Mouse (Mus musculus): Measurements from ENCODE around the gene Amotl1. TPM values are rescaled to one million over a fixed set of nuclear protein-coding genes. Genes with fewer than 3 reads are reported as not detected.

The Amotl1 gene
- polyA plus RNA-seq, 1 experiment, result 17.3 TPM

DNA sequence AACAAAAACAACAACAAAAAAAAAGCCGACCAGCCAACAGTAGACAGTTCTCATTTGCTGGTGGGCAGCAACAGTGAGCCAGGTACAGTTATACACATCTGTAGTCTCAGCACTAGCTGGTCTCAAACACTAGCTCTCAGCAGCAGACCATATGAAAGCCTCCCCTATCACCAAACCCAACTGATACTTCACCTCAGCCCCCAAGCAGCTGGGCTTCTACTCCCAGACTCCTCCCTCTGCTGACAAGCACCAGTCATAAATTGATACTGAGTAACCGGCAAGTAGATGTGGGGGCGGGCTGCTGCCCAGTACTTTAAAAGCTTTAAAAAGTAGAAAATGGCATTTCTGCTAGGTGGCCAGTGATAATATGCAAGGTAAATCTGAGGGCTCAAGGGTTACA, 22.0 kb downstream of the Amotl1 start:
- no peaks in the 10 kb centered on the region for H3K79me2 ChIP-seq (ENCODE audit: control insufficient read depth, insufficient read depth)
- H3K36me3 ChIP-seq (ENCODE audit: control insufficient read depth, insufficient read depth), result no peaks in the 10 kb centered on the region
- H3K4me3 ChIP-seq (ENCODE audit: insufficient read depth, poor library complexity, severe bottlenecking), result no peak overlapping the region
- no peaks in the 10 kb centered on the region for H3K27me3 ChIP-seq (ENCODE audit: control insufficient read depth, insufficient read depth, insufficient read length)
- TF ChIP-seq FOSL1 (IDR thresholded peaks at IDR 0.05; ENCODE audit: insufficient read depth, low read length, poor library complexity, severe bottlenecking) (no peak), CTCF (IDR thresholded peaks at IDR 0.05; ENCODE audit: control insufficient read depth, insufficient read depth, insufficient read length) (no peak), MYOG (IDR thresholded peaks at IDR 0.05; ENCODE audit: control insufficient read depth, extremely low read depth, insufficient read length) (no peak), USF1 (IDR thresholded peaks at IDR 0.05; ENCODE audit: low read depth) (no peak), CEBPB (IDR thresholded peaks at IDR 0.05; ENCODE audit: low read depth) (no peak), MYOD1 (IDR thresholded peaks at IDR 0.05; ENCODE audit: control insufficient read depth, insufficient read length, low read depth) (no peak), MAX (IDR thresholded peaks at IDR 0.05) (no peak)
- H3ac ChIP-seq (ENCODE audit: control insufficient read depth, insufficient read length, low read depth), result no peak overlapping the region
- no peaks in the 10 kb centered on the region for H3K79me3 ChIP-seq (ENCODE audit: low read depth)

DNA sequence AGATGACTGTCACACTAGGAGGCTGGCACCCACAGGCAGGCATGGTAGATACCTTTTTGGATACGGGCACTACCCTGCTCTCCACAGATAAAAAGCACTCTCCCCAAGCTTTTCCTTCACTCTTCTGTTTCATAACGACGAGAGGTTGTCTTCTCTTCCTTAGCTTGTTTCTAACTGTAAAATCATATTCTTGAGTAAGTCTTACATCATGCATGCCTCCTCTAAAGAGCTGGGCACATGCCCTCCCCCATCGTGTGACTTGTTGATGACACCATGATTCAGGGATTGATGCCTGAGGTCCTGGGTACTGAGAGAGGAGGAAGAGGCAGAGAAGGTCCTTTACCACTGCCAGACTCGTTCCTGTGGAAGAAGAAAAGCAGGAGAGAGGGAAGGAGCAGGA, 24.7 kb downstream of the Amotl1 start:
- Histone ChIP-seq H3K79me2 (ENCODE audit: control insufficient read depth, insufficient read depth) (no peaks in the 10 kb centered on the region), H3K27me3 (ENCODE audit: control insufficient read depth, insufficient read depth, insufficient read length) (no peaks in the 10 kb centered on the region), H3K4me3 (ENCODE audit: insufficient read depth, poor library complexity, severe bottlenecking) (no peak overlapping the region), H3K36me3 (ENCODE audit: control insufficient read depth, insufficient read depth) (no peaks in the 10 kb centered on the region), H3ac (ENCODE audit: control insufficient read depth, insufficient read length, low read depth) (no peak overlapping the region), H3K79me3 (ENCODE audit: low read depth) (no peaks in the 10 kb centered on the region)
- TF ChIP-seq MYOD1 (IDR thresholded peaks at IDR 0.05; ENCODE audit: control insufficient read depth, insufficient read length, low read depth) (no peak), MAX (IDR thresholded peaks at IDR 0.05) (no peak), MYOG (IDR thresholded peaks at IDR 0.05; ENCODE audit: control insufficient read depth, extremely low read depth, insufficient read length) (no peak), CEBPB (IDR thresholded peaks at IDR 0.05; ENCODE audit: low read depth) (no peak), FOSL1 (IDR thresholded peaks at IDR 0.05; ENCODE audit: insufficient read depth, low read length, poor library complexity, severe bottlenecking) (no peak)

DNA sequence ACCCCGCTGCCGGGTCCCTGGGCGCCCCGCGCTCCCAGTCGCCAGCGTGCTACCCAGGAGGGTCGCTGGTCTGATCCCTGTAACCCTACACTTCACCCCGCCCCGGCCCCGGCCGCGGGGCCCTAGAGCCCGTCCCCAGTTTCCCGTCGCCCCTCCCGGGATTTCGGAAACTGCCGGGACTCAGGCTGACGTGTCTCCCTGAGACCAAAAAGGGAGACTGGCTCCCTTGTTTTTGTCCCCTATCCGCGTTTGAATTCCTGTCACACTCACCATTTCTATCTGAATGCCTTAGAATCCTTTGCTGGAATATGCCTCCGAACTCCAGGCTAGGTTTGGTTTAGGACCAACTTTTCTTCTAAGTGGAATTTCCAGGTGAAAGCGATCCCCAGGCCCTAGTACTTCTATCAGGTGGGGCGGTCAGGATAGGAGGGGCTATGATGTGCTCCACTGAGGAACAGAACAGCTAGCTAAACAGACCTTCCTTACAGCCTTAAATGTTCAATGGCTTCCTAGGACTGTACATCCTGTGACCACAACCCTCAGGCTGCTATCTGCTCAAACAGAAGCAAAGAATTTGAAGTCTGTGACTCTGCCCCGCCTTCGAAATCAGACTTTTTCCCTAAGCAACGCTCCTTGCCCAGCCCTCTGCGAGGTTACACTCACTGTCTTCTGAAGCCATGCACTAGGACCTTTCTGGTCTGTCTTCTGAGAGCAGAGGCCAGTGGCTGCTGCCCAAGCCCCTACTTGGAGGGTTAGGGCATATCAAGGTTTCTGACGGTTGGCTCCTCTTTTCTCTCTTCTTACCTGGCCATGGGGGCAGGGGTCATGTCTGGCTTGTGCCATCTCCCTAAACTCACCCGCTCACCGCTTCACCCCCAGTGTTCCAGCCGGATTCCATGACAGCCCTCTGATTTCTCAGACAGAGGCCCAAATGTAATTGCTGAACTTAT, 29.6 kb downstream of the Amotl1 start:
- H3K27me3 ChIP-seq (ENCODE audit: control insufficient read depth, insufficient read depth, insufficient read length), result no peaks in the 10 kb centered on the region
- H3K79me3 ChIP-seq (ENCODE audit: low read depth), result peaks cover 32% of the 10 kb centered on the region
- H3K36me3 ChIP-seq (ENCODE audit: control insufficient read depth, insufficient read depth), result no peaks in the 10 kb centered on the region
- no peak for TF ChIP-seq MAX (IDR thresholded peaks at IDR 0.05)
- TF ChIP-seq CEBPB (IDR thresholded peaks at IDR 0.05; ENCODE audit: low read depth), result no peak
- TF ChIP-seq MYOG (IDR thresholded peaks at IDR 0.05; ENCODE audit: control insufficient read depth, extremely low read depth, insufficient read length), result no peak
- no peak for TF ChIP-seq FOSL1 (IDR thresholded peaks at IDR 0.05; ENCODE audit: insufficient read depth, low read length, poor library complexity, severe bottlenecking)
- no peak for TF ChIP-seq USF1 (IDR thresholded peaks at IDR 0.05; ENCODE audit: low read depth)
- TF ChIP-seq MYOD1 (IDR thresholded peaks at IDR 0.05; ENCODE audit: control insufficient read depth, insufficient read length, low read depth), result no peak
- TF ChIP-seq CTCF (IDR thresholded peaks at IDR 0.05; ENCODE audit: control insufficient read depth, insufficient read depth, insufficient read length), result no peak
- H3K4me3 ChIP-seq (ENCODE audit: insufficient read depth, poor library complexity, severe bottlenecking), result peak overlapping the region; percentile 64
- H3ac ChIP-seq (ENCODE audit: control insufficient read depth, insufficient read length, low read depth), result peak overlapping the region; percentile 75
- H3K79me2 ChIP-seq (ENCODE audit: control insufficient read depth, insufficient read depth), result peaks cover 44% of the 10 kb centered on the region

DNA sequence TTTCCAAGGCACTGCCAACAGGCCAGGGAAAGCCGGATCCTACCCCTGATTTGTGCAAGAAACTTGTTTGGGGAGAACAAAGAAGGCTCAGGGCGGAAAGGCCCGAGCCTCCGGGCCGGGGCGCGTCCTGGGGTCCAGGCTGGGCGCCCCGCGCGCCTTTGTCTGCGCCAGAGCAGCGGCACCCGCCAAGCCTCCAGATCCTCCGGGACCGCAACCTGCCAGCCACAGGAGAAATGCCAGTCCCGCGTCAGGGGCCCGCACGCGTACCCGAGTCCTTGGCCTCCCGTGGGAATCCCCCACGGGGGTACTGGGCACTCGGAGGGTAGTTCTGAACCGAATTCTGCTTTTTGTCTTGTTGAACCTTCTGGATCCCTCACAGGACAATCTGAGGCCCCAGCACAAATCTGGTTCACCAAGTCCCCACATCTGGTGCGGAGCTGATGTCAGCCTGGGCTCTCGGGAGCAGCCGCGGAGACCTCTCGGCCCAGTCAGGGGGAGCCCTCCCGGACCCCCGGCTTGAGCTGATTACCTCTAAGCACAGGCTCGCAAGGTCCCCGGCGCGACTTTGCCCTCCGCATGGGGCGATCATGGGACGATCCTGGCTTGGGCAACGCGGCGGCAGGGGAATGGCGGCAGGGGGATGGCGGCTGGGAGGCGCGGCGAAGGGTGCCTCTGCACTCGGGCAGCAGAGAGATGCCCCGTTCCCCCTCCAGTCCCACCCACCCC, 30.5 kb downstream of the Amotl1 start:
- peak overlapping the region; percentile 64 for H3K4me3 ChIP-seq (ENCODE audit: insufficient read depth, poor library complexity, severe bottlenecking)
- H3ac ChIP-seq (ENCODE audit: control insufficient read depth, insufficient read length, low read depth), result peak overlapping the region; percentile 75
- no peaks in the 10 kb centered on the region for H3K27me3 ChIP-seq (ENCODE audit: control insufficient read depth, insufficient read depth, insufficient read length)
- H3K79me2 ChIP-seq (ENCODE audit: control insufficient read depth, insufficient read depth), result peaks cover 52% of the 10 kb centered on the region
- peaks cover 40% of the 10 kb centered on the region for H3K79me3 ChIP-seq (ENCODE audit: low read depth)
- no peak for TF ChIP-seq FOSL1 (IDR thresholded peaks at IDR 0.05; ENCODE audit: insufficient read depth, low read length, poor library complexity, severe bottlenecking)
- TF ChIP-seq CTCF (IDR thresholded peaks at IDR 0.05; ENCODE audit: control insufficient read depth, insufficient read depth, insufficient read length), result no peak
- TF ChIP-seq CEBPB (IDR thresholded peaks at IDR 0.05; ENCODE audit: low read depth), result no peak
- TF ChIP-seq MYOD1 (IDR thresholded peaks at IDR 0.05; ENCODE audit: control insufficient read depth, insufficient read length, low read depth), result no peak
- no peak for TF ChIP-seq USF1 (IDR thresholded peaks at IDR 0.05; ENCODE audit: low read depth)
- TF ChIP-seq MAX (IDR thresholded peaks at IDR 0.05), result no peak
- TF ChIP-seq MYOG (IDR thresholded peaks at IDR 0.05; ENCODE audit: control insufficient read depth, extremely low read depth, insufficient read length), result no peak
- no peaks in the 10 kb centered on the region for H3K36me3 ChIP-seq (ENCODE audit: control insufficient read depth, insufficient read depth)

DNA sequence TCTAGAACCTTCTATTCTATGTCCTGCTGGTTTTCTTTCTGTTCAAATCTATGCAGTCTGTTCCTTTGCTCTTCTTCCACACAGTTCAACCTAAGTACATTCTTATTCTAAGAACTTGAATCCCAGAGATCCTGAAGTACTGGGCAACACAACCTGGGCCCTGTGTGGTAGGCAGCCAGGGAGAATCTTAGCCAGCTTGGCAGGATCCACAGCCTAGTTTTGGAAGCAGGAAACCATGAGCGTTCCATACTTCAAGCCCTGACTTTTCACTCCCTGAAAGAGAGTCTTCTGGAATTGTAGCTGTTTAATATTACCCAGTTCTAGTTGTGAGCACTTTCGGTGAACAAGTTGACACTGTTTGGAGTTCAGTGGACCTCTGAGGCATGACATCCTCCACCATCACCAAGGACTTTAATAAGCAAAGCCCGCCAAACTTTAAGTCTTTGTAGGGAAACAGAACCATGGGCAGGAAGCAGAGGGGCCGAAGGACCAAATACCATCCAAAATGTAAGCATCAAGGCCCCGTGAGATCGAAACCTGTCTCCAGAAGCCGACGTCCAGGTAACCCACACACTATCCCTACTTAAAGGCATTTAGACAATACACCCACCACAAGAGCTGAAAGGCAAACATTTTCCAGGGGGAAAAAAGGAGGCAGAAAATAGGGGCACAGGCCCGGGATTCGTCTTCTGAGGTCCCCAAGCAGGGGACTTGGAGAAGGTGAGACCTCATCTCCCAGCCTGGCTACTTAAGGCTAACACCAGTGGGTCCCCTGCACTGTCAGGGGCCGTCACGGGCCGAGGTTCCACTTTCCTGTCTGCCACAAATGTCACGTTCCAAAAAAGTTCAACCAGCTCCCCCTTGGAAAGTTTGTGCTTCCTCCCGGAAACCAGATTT, 31.3 kb downstream of the Amotl1 start:
- peaks cover 48% of the 10 kb centered on the region for H3K79me3 ChIP-seq (ENCODE audit: low read depth)
- peak overlapping the region; percentile 64 for H3K4me3 ChIP-seq (ENCODE audit: insufficient read depth, poor library complexity, severe bottlenecking)
- H3ac ChIP-seq (ENCODE audit: control insufficient read depth, insufficient read length, low read depth), result peak overlapping the region; percentile 75
- no peaks in the 10 kb centered on the region for H3K36me3 ChIP-seq (ENCODE audit: control insufficient read depth, insufficient read depth)
- H3K27me3 ChIP-seq (ENCODE audit: control insufficient read depth, insufficient read depth, insufficient read length), result no peaks in the 10 kb centered on the region
- H3K79me2 ChIP-seq (ENCODE audit: control insufficient read depth, insufficient read depth), result peaks cover 60% of the 10 kb centered on the region
- TF ChIP-seq USF1 (IDR thresholded peaks at IDR 0.05; ENCODE audit: low read depth) (no peak), MAX (IDR thresholded peaks at IDR 0.05) (no peak), MYOG (IDR thresholded peaks at IDR 0.05; ENCODE audit: control insufficient read depth, extremely low read depth, insufficient read length) (no peak), MYOD1 (IDR thresholded peaks at IDR 0.05; ENCODE audit: control insufficient read depth, insufficient read length, low read depth) (no peak), CEBPB (IDR thresholded peaks at IDR 0.05; ENCODE audit: low read depth) (no peak), CTCF (IDR thresholded peaks at IDR 0.05; ENCODE audit: control insufficient read depth, insufficient read depth, insufficient read length) (no peak), FOSL1 (IDR thresholded peaks at IDR 0.05; ENCODE audit: insufficient read depth, low read length, poor library complexity, severe bottlenecking) (no peak)

Data from C2C12 (cell line).